Mouse (Mus musculus) megakaryocyte-erythroid progenitor cell, adult 5-6 weeks (primary cell): Measurements from ENCODE around the gene Gm13539. TPM values are rescaled to one million over a fixed set of nuclear protein-coding genes. Genes with fewer than 3 reads are reported as not detected.
"Not testable (repeated sequence)": the region's sequence is repeated elsewhere in the genome, so short reads cannot be mapped to it uniquely, and the experiment has no call there.

Source experiments
- ATAC-seq: replicated peaks from 2 replicates; pipeline ENCODE4 v1.8.0; 2016; ENCODE audit warnings: mild to moderate bottlenecking, inconsistent platforms; ENCODE audit not compliant: severe bottlenecking, poor library complexity, low FRiP score, low TSS enrichment
- total RNA-seq, 2 experiments: library from RNA; stranded (forward) in 1 of 2; stranded (reverse) in 1 of 2; fragments of 200-1000, 215-1000 nt in 1 of 2; fragments of >200 nt in 1 of 2; fragmentation: Nextera tagmentation in 1 of 2; gene quantifications; 2 replicates each; pipeline ENCODE4 v1.2.3; 2014 to 2017

Gene Gm13539
- total RNA-seq, 2 experiments from 2014 or later, result not detected

GRCm38 (mm10) chr2:25815748-25816147, 33.7 kb downstream of the Gm13539 start, which contains the start of gene Glt6d1:
TSS of gene Glt6d1 (minus strand) at chr2:25815848.
- not testable (repeated sequence) for ATAC-seq

- no peak for ATAC-seq
Observed at GRCm38 (mm10) chr2:25822806-25823205, 40.7 kb downstream of the Gm13539 start, which contains the start of gene Lcn9. TSS of gene Lcn9 (plus strand) at chr2:25823153.

- ATAC-seq, result no peak
Observed at GRCm38 (mm10) chr2:25824751-25825150, 42.7 kb downstream of the Gm13539 start.

GRCm38 (mm10) chr2:25828344-25828947, 46.4 kb downstream of the Gm13539 start:
- ATAC-seq, result peak; percentile 59

GRCm38 (mm10) chr2:25830786-25831185, 48.7 kb downstream of the Gm13539 start:
- ATAC-seq, result no peak

GRCm38 (mm10) chr2:25836291-25836690, 54.2 kb downstream of the Gm13539 start:
- peak; percentile 86 for ATAC-seq

Other genes starting within 250 kb of the Gm13539 start
- gene Traf2, start 235.3 kb upstream of the Gm13539 start, total RNA-seq (2014; fragmentation: Nextera tagmentation), result 19.2 and 22.4 TPM in 2 replicates
- gene Traf2, start 235.3 kb upstream of the Gm13539 start, total RNA-seq (2017), result 13.7 and 14.3 TPM in 2 replicates
- 151 and 209 TPM in 2 replicates for gene Edf1, start 224.4 kb upstream of the Gm13539 start, total RNA-seq (2014; fragmentation: Nextera tagmentation)
- gene Edf1, start 224.4 kb upstream of the Gm13539 start, total RNA-seq (2017), result 60.9 and 105 TPM in 2 replicates
- gene Mamdc4, start 207.4 kb upstream of the Gm13539 start, total RNA-seq (2014; fragmentation: Nextera tagmentation), result 6.5 and 8.1 TPM in 2 replicates
- gene Mamdc4, start 207.4 kb upstream of the Gm13539 start, total RNA-seq (2017), result 0.38 and 2.0 TPM in 2 replicates
- 36.5 and 43.2 TPM in 2 replicates for gene Phpt1, start 207.0 kb upstream of the Gm13539 start, total RNA-seq (2014; fragmentation: Nextera tagmentation)
- gene Phpt1, start 207.0 kb upstream of the Gm13539 start, total RNA-seq (2017), result 19.1 and 25.2 TPM in 2 replicates
- not detected in 2 replicates for gene Ajm1, start 200.5 kb upstream of the Gm13539 start, total RNA-seq (2014; fragmentation: Nextera tagmentation)
- gene Ajm1, start 200.5 kb upstream of the Gm13539 start, total RNA-seq (2017), result 0.09 TPM in 1 of 2 replicates, not detected in the other
- 55.8 and 58.7 TPM in 2 replicates for gene Rabl6, start 173.7 kb upstream of the Gm13539 start, total RNA-seq (2014; fragmentation: Nextera tagmentation)
- 58.5 and 92.0 TPM in 2 replicates for gene Rabl6, start 173.7 kb upstream of the Gm13539 start, total RNA-seq (2017)
- gene Ccdc183, start 164.6 kb upstream of the Gm13539 start, total RNA-seq (2014; fragmentation: Nextera tagmentation), result not detected in 2 replicates
- gene Ccdc183, start 164.6 kb upstream of the Gm13539 start, total RNA-seq (2017), result not detected in 2 replicates
- 2.1 and 3.0 TPM in 2 replicates for gene Tmem141, start 160.3 kb upstream of the Gm13539 start, total RNA-seq (2014; fragmentation: Nextera tagmentation)
- 3.7 and 5.9 TPM in 2 replicates for gene Tmem141, start 160.3 kb upstream of the Gm13539 start, total RNA-seq (2017)
- gene Fcna, start 154.2 kb upstream of the Gm13539 start, total RNA-seq (2014; fragmentation: Nextera tagmentation), result not detected in 2 replicates
- gene Fcna, start 154.2 kb upstream of the Gm13539 start, total RNA-seq (2017), result not detected in 2 replicates
- gene Lcn8, start 129.1 kb upstream of the Gm13539 start, total RNA-seq (2014; fragmentation: Nextera tagmentation), result not detected in 2 replicates
- not detected in 2 replicates for gene Lcn8, start 129.1 kb upstream of the Gm13539 start, total RNA-seq (2017)
- not detected in 2 replicates for gene Lcn5, start 124.3 kb upstream of the Gm13539 start, total RNA-seq (2014; fragmentation: Nextera tagmentation)
- not detected in 2 replicates for gene Lcn5, start 124.3 kb upstream of the Gm13539 start, total RNA-seq (2017)
- gene Lcn6, start 105.5 kb upstream of the Gm13539 start, total RNA-seq (2014; fragmentation: Nextera tagmentation), result not detected in 2 replicates
- gene Lcn6, start 105.5 kb upstream of the Gm13539 start, total RNA-seq (2017), result not detected in 2 replicates
- not detected in 2 replicates for gene Lcn10, start 99.5 kb upstream of the Gm13539 start, total RNA-seq (2014; fragmentation: Nextera tagmentation)
- not detected in 2 replicates for gene Lcn10, start 99.5 kb upstream of the Gm13539 start, total RNA-seq (2017)
- gene Obp2a, start 82.2 kb upstream of the Gm13539 start, total RNA-seq (2014; fragmentation: Nextera tagmentation), result not detected in 2 replicates
- gene Obp2a, start 82.2 kb upstream of the Gm13539 start, total RNA-seq (2017), result not detected in 2 replicates
- gene Bmyc, start 75.5 kb upstream of the Gm13539 start, total RNA-seq (2014; fragmentation: Nextera tagmentation), result 2.8 and 7.9 TPM in 2 replicates
- 2.4 and 2.5 TPM in 2 replicates for gene Bmyc, start 75.5 kb upstream of the Gm13539 start, total RNA-seq (2017)
- gene Obp2b, start 45.2 kb upstream of the Gm13539 start, total RNA-seq (2014; fragmentation: Nextera tagmentation), result not detected in 2 replicates
- gene Obp2b, start 45.2 kb upstream of the Gm13539 start, total RNA-seq (2017), result not detected in 2 replicates
- gene Lcn3, start 16.7 kb upstream of the Gm13539 start, total RNA-seq (2014; fragmentation: Nextera tagmentation), result not detected in 2 replicates
- not detected in 2 replicates for gene Lcn3, start 16.7 kb upstream of the Gm13539 start, total RNA-seq (2017)
- not detected in 2 replicates for gene Lcn11, start 5.2 kb upstream of the Gm13539 start, total RNA-seq (2014; fragmentation: Nextera tagmentation)
- gene Lcn11, start 5.2 kb upstream of the Gm13539 start, total RNA-seq (2017), result not detected in 2 replicates
- not detected in 2 replicates for gene Glt6d1, start 33.6 kb downstream of the Gm13539 start, total RNA-seq (2014; fragmentation: Nextera tagmentation)
- gene Glt6d1, start 33.6 kb downstream of the Gm13539 start, total RNA-seq (2017), result not detected in 2 replicates
- not detected in 2 replicates for gene Lcn9, start 40.9 kb downstream of the Gm13539 start, total RNA-seq (2014; fragmentation: Nextera tagmentation)
- gene Lcn9, start 40.9 kb downstream of the Gm13539 start, total RNA-seq (2017), result not detected in 2 replicates
- gene Sohlh1, start 65.0 kb downstream of the Gm13539 start, total RNA-seq (2014; fragmentation: Nextera tagmentation), result not detected in 2 replicates
- gene Sohlh1, start 65.0 kb downstream of the Gm13539 start, total RNA-seq (2017), result not detected in 2 replicates
- not detected in 2 replicates for gene Kcnt1, start 81.5 kb downstream of the Gm13539 start, total RNA-seq (2014; fragmentation: Nextera tagmentation)
- not detected in 2 replicates for gene Kcnt1, start 81.5 kb downstream of the Gm13539 start, total RNA-seq (2017)
- gene Camsap1, start 201.0 kb downstream of the Gm13539 start, total RNA-seq (2014; fragmentation: Nextera tagmentation), result 18.2 and 37.5 TPM in 2 replicates
- 25.9 and 44.6 TPM in 2 replicates for gene Camsap1, start 201.0 kb downstream of the Gm13539 start, total RNA-seq (2017)
- gene Ubac1, start 239.5 kb downstream of the Gm13539 start, total RNA-seq (2014; fragmentation: Nextera tagmentation), result 185 and 204 TPM in 2 replicates
- 100 and 151 TPM in 2 replicates for gene Ubac1, start 239.5 kb downstream of the Gm13539 start, total RNA-seq (2017)